Mouse (Mus musculus): ENCODE results near the gene Rreb1.

- no peak for TF ChIP-seq CTCF (conservative IDR thresholded peaks at IDR 0.05; ENCODE audit: low read length)
- no peak for TF ChIP-seq POU5F1 (IDR thresholded peaks at IDR 0.05; ENCODE audit: borderline replicate concordance, low read length)
Measured at GRCm38 (mm10) chr13:37941138-37941645, 163.0 kb downstream of the Rreb1 start.

Measured in E14TG2a.4 (cell line).